In the genomic region with DNA sequence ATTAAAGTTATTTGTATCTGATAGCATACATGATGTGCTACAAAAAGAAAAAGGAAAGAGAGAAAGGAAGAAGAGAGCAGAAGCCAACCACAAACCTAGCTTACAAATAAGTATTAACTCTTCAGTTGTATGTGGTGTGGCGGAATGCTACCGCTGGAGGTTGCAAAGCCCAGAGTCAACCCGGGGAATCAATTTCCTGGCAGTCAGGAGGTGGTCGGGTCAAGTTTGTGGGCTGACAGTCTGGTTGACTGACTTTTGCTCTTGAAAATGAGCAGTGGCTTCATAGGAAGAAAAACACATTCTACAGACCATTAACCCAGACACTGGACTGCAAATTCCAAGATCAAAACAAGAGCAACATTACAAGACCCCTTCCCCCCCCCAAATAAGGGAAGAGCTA, we compare ENCODE assay signal across 26 mouse cellular contexts.
"Had no signal": no experiment of that assay in that cellular context is flagged by ENCODE, and none has a peak within 500 bp of the region (broad histone marks: within the 10 kb centered on the region; RNA-seq: fewer than 3 reads in every experiment).

No protein-coding gene starts in this region.

- H3K27ac ChIP-seq: gastrocnemius, adult 2 months; heart, adult 2 months; hindbrain, embryonic 10.5 days; hindbrain, embryonic 12.5 days; hindbrain, embryonic 14.5 days; intestine, embryonic 15.5 days; layer of hippocampus, adult 2 months; left cerebral cortex, adult 2 months; limb, embryonic 10.5 days; limb, embryonic 12.5 days; liver, embryonic 13.5 days; liver, embryonic 15.5 days had no signal

- H3K9ac ChIP-seq: hindbrain, embryonic 12.5 days; hindbrain, embryonic 14.5 days; intestine, embryonic 15.5 days; limb, embryonic 12.5 days; liver, embryonic 13.5 days; liver, embryonic 15.5 days; liver, postnatal 0 days had no signal

- H3K4me3 ChIP-seq: gastrocnemius, adult 2 months; heart, adult 2 months; hindbrain, embryonic 10.5 days; hindbrain, embryonic 12.5 days; intestine, embryonic 15.5 days; layer of hippocampus, adult 2 months; left cerebral cortex, adult 2 months; limb, embryonic 10.5 days; limb, embryonic 12.5 days; liver, embryonic 13.5 days; liver, embryonic 15.5 days had no signal

- DNase-seq: gastrocnemius, adult 2 months; gastrocnemius, postnatal 10 days; gastrocnemius, postnatal 25 days; heart, adult 2 months; heart, postnatal 10 days; heart, postnatal 4 days; kidney, adult 2 months; kidney, adult 9 months; kidney, postnatal 4 days; liver; liver, embryonic 13.5 days; liver, postnatal 0 days had no signal

- H3K4me2 ChIP-seq: heart, embryonic 11.5 days; hindbrain, embryonic 12.5 days; hindbrain, embryonic 14.5 days; intestine, embryonic 15.5 days; limb, embryonic 12.5 days; liver, embryonic 11.5 days; liver, embryonic 13.5 days; liver, embryonic 15.5 days had no signal

- H3K27me3 ChIP-seq: hindbrain, embryonic 12.5 days; intestine, embryonic 15.5 days; limb, embryonic 12.5 days; liver, embryonic 13.5 days; liver, embryonic 15.5 days had no signal

- H3K4me1 ChIP-seq: hindbrain, embryonic 10.5 days; hindbrain, embryonic 12.5 days; intestine, embryonic 15.5 days; limb, embryonic 10.5 days; limb, embryonic 12.5 days had no signal

- ATAC-seq: hindbrain, embryonic 16.5 days; inflammation-experienced regulatory T-cells, adult 6 months; intestine, embryonic 15.5 days; intestine, postnatal 0 days; liver, postnatal 0 days had no signal

- H3K9me3 ChIP-seq: hindbrain, embryonic 10.5 days; hindbrain, embryonic 12.5 days; intestine, embryonic 15.5 days; limb, embryonic 10.5 days; limb, embryonic 12.5 days; liver, embryonic 13.5 days; liver, embryonic 15.5 days had no signal
